Mouse (Mus musculus) megakaryocyte, embryonic 14.5 days (primary cell): ENCODE measurements around the gene Cd200r4.

Source experiments
- FLI1 ChIP-seq: IDR thresholded peaks from 2 replicates; pipeline ENCODE4 v1.6.1; 2012; ENCODE audit warnings: low read length, inconsistent platforms, mixed read lengths
- GATA1 ChIP-seq: IDR thresholded peaks from 3 replicates; pipeline ENCODE4 v1.6.1; 2012; ENCODE audit warnings: mixed read lengths, low read length, inconsistent platforms, borderline replicate concordance

GRCm38 (mm10) chr16:44786934-44787333 is 24.6 kb upstream of the Cd200r4 start:
- TF ChIP-seq FLI1 (no peak), GATA1 (no peak)
